Mouse (Mus musculus): ENCODE results near the gene Ndufa3. TPM values are rescaled to one million over a fixed set of nuclear protein-coding genes. Genes with fewer than 3 reads are reported as not detected.

Ndufa3 gene
- total RNA-seq, 1 experiment = 236 TPM

DNA sequence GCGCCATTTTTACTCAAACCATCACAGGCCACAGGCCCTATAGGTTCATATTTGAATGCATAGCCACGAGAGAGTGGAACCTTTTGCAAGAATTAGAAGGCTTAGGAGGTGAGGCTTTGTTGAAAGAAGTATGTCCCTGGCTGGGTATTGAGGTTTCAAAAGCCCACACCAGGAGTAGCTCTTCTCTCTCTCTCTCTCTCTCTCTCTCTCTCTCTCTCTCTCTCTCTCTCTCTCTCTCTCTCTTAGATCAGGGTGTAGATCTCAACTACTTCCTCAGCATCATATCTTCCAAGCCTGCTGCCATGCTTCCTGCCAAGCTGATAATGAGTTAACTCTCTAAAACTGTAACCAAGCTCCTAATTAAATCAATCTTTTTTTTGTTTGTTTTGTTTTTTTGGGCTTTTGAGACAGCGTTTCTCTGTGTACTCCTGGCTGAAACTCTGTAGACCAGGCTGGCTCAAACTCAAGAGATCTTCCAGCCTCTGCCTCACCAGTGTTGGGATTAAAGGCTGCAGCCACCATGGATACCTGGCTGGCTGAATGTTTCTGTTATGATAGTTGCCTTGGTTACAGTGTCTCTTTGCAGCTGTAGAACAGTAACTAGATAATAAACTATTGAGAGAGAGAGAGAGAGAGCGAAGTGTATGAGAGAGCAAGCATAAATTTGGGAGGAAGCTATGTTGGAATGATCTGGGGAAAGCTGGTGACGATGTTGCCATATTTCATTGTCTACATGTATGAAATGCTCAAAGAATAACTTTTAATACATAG, 40.6 kb upstream of the Ndufa3 start:
- in situ Hi-C loops (cut with MboI; ENCODE audit: low sequenced_read_pairs in 2 of 2, unreplicated experiment in 2 of 2) = no loop called here
- DNase-seq (ENCODE audit: low read depth, low spot score) = no peak
- TF ChIP-seq ZC3H11A (IDR thresholded peaks at IDR 0.05; ENCODE audit: borderline replicate concordance, low read depth, low read length) (no peak), MAFK (IDR thresholded peaks at IDR 0.05; ENCODE audit: insufficient read depth, low read depth, low read length) (no peak)

DNA sequence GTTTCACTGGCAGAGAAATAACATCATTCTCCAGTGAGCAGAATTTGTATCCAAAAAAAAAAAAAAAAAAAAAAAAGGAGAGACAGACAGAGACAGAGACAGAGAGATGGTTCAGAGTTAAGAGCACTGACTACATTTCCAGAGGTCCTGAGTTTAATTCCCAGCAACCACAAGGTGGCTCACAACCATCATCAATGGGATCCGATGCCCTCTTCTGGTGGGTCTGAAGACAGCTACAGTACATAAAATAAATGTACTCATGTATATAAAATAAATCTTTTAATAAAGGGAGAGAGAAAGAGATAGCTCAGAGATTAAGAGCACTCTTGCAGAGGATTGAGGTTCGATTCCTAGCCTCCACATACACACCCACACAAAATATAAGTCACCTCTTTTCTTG, 39.0 kb upstream of the Ndufa3 start:
- peak overlapping the region; percentile 65 for H3K9ac ChIP-seq (ENCODE audit: insufficient read depth, low read depth, low read length, poor library complexity, severe bottlenecking)
- in situ Hi-C loops (cut with MboI; ENCODE audit: low sequenced_read_pairs in 2 of 2, unreplicated experiment in 2 of 2) = no loop called here
- TF ChIP-seq CHD2 (IDR thresholded peaks at IDR 0.05; ENCODE audit: low read depth, low read length) = no peak
- TF ChIP-seq HCFC1 (IDR thresholded peaks at IDR 0.05; ENCODE audit: borderline replicate concordance, insufficient read depth, low read length) = no peak
- TF ChIP-seq ZNF384 (IDR thresholded peaks at IDR 0.05; ENCODE audit: low read depth, low read length) = peak; percentile 77
- 0 out of 2 replicates have a peak, but pooled peaks have one; percentile 8 for TF ChIP-seq ZC3H11A (IDR thresholded peaks at IDR 0.05; ENCODE audit: borderline replicate concordance, low read depth, low read length)
- TF ChIP-seq MAFK (IDR thresholded peaks at IDR 0.05; ENCODE audit: insufficient read depth, low read depth, low read length) = no peak
- no peak for DNase-seq (ENCODE audit: low read depth, low spot score)
- peaks cover 6% of the 10 kb centered on the region in 2 experiments for H3K4me1 ChIP-seq (ENCODE audit: control insufficient read depth in 2 of 2, insufficient read depth in 2 of 2, low read length in 2 of 2, poor library complexity in 1 of 2)
- H3K4me3 ChIP-seq (ENCODE audit: insufficient read depth in 1 of 2, low read depth in 1 of 2, low read length in 2 of 2, poor library complexity in 1 of 2, severe bottlenecking in 1 of 2) = peak overlapping the region; percentile 68 to 73
- H3K36me3 ChIP-seq (ENCODE audit: control insufficient read depth, insufficient read depth, low read length, poor library complexity, severe bottlenecking) = peaks cover 6% of the 10 kb centered on the region
- H3K27ac ChIP-seq (ENCODE audit: insufficient read depth, low read depth, low read length, poor library complexity, severe bottlenecking) = peak overlapping the region; percentile 69; the same call in 1 of the 2 replicates
- no peaks in the 10 kb centered on the region for H3K9me3 ChIP-seq (ENCODE audit: control insufficient read depth, insufficient read depth, low read depth, low read length)

More for the DNA sequence above, 40.6 kb upstream of the Ndufa3 start:
- no peak overlapping the region for H3K9ac ChIP-seq (ENCODE audit: insufficient read depth, low read depth, low read length, poor library complexity, severe bottlenecking)
- H3K36me3 ChIP-seq (ENCODE audit: control insufficient read depth, insufficient read depth, low read length, poor library complexity, severe bottlenecking) = peaks cover 6% of the 10 kb centered on the region
- no peak overlapping the region for H3K4me3 ChIP-seq (ENCODE audit: insufficient read depth in 1 of 2, low read depth in 1 of 2, low read length in 2 of 2, poor library complexity in 1 of 2, severe bottlenecking in 1 of 2)
- H3K27ac ChIP-seq (ENCODE audit: insufficient read depth, low read depth, low read length, poor library complexity, severe bottlenecking) = no peak overlapping the region
- no peaks in the 10 kb centered on the region for H3K9me3 ChIP-seq (ENCODE audit: control insufficient read depth, insufficient read depth, low read depth, low read length)
- H3K4me1 ChIP-seq (ENCODE audit: control insufficient read depth in 2 of 2, insufficient read depth in 2 of 2, low read length in 2 of 2, poor library complexity in 1 of 2) = peaks cover 6% of the 10 kb centered on the region in 2 experiments

DNA sequence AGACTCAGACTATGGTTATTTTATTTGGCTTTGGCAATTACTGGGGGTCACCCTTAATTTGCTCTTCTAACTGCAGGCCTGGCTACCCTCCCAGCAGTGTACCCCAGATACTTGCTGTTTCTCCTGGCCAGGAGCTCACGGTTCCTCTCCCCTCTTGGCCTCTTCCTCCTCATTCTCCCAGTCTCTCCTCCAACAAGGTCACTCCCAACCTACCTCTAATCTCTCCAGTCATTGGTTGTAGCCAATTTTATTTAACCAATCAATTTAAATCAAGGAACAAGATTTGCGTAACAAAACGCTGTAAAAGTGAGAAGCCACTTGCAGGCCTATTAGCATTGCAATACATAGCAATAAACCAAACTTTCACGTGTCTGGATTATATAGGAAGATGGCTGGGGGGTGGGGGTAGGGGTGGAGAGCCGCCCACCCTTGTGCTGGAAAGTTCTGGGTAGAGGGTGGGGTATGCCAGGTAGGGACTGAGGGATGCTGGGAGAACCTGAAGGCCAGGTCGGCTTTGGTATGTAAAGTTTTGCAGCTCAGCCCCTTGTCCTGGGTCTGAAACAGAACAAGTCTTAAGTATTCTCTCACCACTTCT, 38.1 kb upstream of the Ndufa3 start:
- Histone ChIP-seq H3K9ac (ENCODE audit: insufficient read depth, low read depth, low read length, poor library complexity, severe bottlenecking) (peak overlapping the region; percentile 65), H3K9me3 (ENCODE audit: control insufficient read depth, insufficient read depth, low read depth, low read length) (no peaks in the 10 kb centered on the region), H3K27ac (ENCODE audit: insufficient read depth, low read depth, low read length, poor library complexity, severe bottlenecking) (peak overlapping the region; percentile 78), H3K4me1 (ENCODE audit: control insufficient read depth in 2 of 2, insufficient read depth in 2 of 2, low read length in 2 of 2, poor library complexity in 1 of 2) (peaks cover 6% of the 10 kb centered on the region in 2 experiments), H3K36me3 (ENCODE audit: control insufficient read depth, insufficient read depth, low read length, poor library complexity, severe bottlenecking) (peaks cover 6% of the 10 kb centered on the region), H3K4me3 (ENCODE audit: insufficient read depth in 1 of 2, low read depth in 1 of 2, low read length in 2 of 2, poor library complexity in 1 of 2, severe bottlenecking in 1 of 2) (peak overlapping the region; percentile 68 to 73)
- in situ Hi-C loops (cut with MboI; ENCODE audit: low sequenced_read_pairs in 2 of 2, unreplicated experiment in 2 of 2) = no loop called here
- TF ChIP-seq ZC3H11A (IDR thresholded peaks at IDR 0.05; ENCODE audit: borderline replicate concordance, low read depth, low read length) (no peak), CHD2 (IDR thresholded peaks at IDR 0.05; ENCODE audit: low read depth, low read length) (0 out of 2 replicates have a peak, but pooled peaks have one; percentile 31)
- DNase-seq (ENCODE audit: low read depth, low spot score) = peak; percentile 65

DNA sequence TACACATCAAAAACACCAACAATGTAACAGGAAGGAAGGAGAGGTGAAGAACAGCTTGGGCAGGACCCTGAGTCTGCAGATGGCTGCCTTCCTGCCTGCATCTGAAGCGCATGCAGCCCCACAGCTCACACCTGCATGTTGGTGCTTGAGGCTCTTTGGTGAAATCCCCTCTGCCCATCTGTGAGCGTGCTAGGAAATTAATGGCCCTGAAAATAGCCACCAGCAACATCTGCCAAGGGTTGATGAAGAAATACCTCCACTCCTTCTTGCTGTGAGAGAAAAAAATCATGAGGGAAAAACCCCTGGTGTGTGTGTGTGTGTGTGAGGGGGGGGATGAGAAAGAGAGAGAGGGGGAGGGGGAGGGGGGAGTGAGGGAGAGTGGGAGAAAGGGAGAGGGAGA, 37.1 kb upstream of the Ndufa3 start:
- Histone ChIP-seq H3K4me1 (ENCODE audit: control insufficient read depth in 2 of 2, insufficient read depth in 2 of 2, low read length in 2 of 2, poor library complexity in 1 of 2) (peaks cover 6 to 9% of the 10 kb centered on the region in 2 experiments), H3K9me3 (ENCODE audit: control insufficient read depth, insufficient read depth, low read depth, low read length) (no peaks in the 10 kb centered on the region), H3K9ac (ENCODE audit: insufficient read depth, low read depth, low read length, poor library complexity, severe bottlenecking) (no peak overlapping the region), H3K4me3 (ENCODE audit: insufficient read depth in 1 of 2, low read depth in 1 of 2, low read length in 2 of 2, poor library complexity in 1 of 2, severe bottlenecking in 1 of 2) (no peak overlapping the region), H3K36me3 (ENCODE audit: control insufficient read depth, insufficient read depth, low read length, poor library complexity, severe bottlenecking) (peaks cover 6% of the 10 kb centered on the region), H3K27ac (ENCODE audit: insufficient read depth, low read depth, low read length, poor library complexity, severe bottlenecking) (no peak overlapping the region)
- DNase-seq (ENCODE audit: low read depth, low spot score) = no peak
- in situ Hi-C loops (cut with MboI; ENCODE audit: low sequenced_read_pairs in 2 of 2, unreplicated experiment in 2 of 2) = no loop called here
- TF ChIP-seq MAFK (IDR thresholded peaks at IDR 0.05; ENCODE audit: insufficient read depth, low read depth, low read length) = no peak
- no peak for TF ChIP-seq HCFC1 (IDR thresholded peaks at IDR 0.05; ENCODE audit: borderline replicate concordance, insufficient read depth, low read length)
- no peak for TF ChIP-seq ZNF384 (IDR thresholded peaks at IDR 0.05; ENCODE audit: low read depth, low read length)
